Mouse (Mus musculus) brain, embryonic 14.5 days (tissue): Measurements from ENCODE around the gene Ncs1.

Experiments
- CTCF ChIP-seq: fragments of 200-500 bp; IDR thresholded peaks from 2 replicates; pipeline ENCODE4 v1.5.1; 2012; ENCODE audit warnings: inconsistent platforms, mild to moderate bottlenecking, moderate library complexity, borderline replicate concordance; ENCODE audit not compliant: insufficient read depth, insufficient read length; ENCODE audit errors: extremely low read depth
- POLR2A ChIP-seq: fragments of 200-500 bp; IDR thresholded peaks from 2 replicates; pipeline ENCODE4 v1.6.1; 2012; ENCODE audit warnings: mild to moderate bottlenecking, inconsistent platforms, borderline replicate concordance; ENCODE audit not compliant: poor library complexity, insufficient read depth, insufficient read length, severe bottlenecking; ENCODE audit errors: extremely low read depth

GRCm38 (mm10) chr2:31304801-31305665 lies 59.4 kb downstream of the Ncs1 start:
- no peak for TF ChIP-seq POLR2A
- TF ChIP-seq CTCF, result no peak
